Mouse (Mus musculus) embryonic fibroblast, embryonic 13.5 days (primary cell): ENCODE results near the gene Vangl2.

ENCODE experiments used
- CTCF ChIP-seq: IDR thresholded peaks from 2 replicates; pipeline ENCODE4 v1.5.1; 2011; ENCODE audit warnings: mild to moderate bottlenecking, control low read depth, low read length, moderate library complexity, borderline replicate concordance; ENCODE audit not compliant: insufficient read depth
- POLR2A ChIP-seq: IDR thresholded peaks from 2 replicates; pipeline ENCODE4 v1.6.1; 2011; ENCODE audit warnings: low read depth, mild to moderate bottlenecking, control low read depth, low read length, moderate library complexity

- TF ChIP-seq POLR2A (no peak), CTCF (no peak)
These were observed 57.2 kb downstream of the Vangl2 start for GRCm38 (mm10) chr1:171970854-171971586.
